Mouse (Mus musculus): Measurements from ENCODE around the gene Gm20815. TPM values are rescaled to one million over a fixed set of nuclear protein-coding genes. Genes with fewer than 3 reads are reported as not detected.
"Not testable (repeated sequence)": the region's sequence is repeated elsewhere in the genome, so short reads cannot be mapped to it uniquely, and the experiment has no call there.

The Gm20815 gene
- total RNA-seq (2021): not detected
- not detected in 2 replicates for polyA plus RNA-seq (2012; rRNA removed)
- long read RNA-seq: 0 reads

- not testable (repeated sequence) for DNase-seq
These were observed at the start of gene Gm20815 for GRCm38 (mm10) chrY:8835069-8835468. Gm20815 (minus strand) TSS chrY:8835169.

All from adrenal gland, adult 2 months (tissue).